Mouse (Mus musculus) T-helper 2 cell (primary cell): ENCODE measurements around the gene Ankrd34b.

ENCODE experiments used
- in situ Hi-C: fragments of 300-600 bp; cut with MboI, MseI; formaldehyde crosslinking; loops from one replicate; pipeline ENCODE4 v1.15.1; 2025; ENCODE audit warnings: high pct_unique_total_duplicates

Ankrd34b gene

DNA sequence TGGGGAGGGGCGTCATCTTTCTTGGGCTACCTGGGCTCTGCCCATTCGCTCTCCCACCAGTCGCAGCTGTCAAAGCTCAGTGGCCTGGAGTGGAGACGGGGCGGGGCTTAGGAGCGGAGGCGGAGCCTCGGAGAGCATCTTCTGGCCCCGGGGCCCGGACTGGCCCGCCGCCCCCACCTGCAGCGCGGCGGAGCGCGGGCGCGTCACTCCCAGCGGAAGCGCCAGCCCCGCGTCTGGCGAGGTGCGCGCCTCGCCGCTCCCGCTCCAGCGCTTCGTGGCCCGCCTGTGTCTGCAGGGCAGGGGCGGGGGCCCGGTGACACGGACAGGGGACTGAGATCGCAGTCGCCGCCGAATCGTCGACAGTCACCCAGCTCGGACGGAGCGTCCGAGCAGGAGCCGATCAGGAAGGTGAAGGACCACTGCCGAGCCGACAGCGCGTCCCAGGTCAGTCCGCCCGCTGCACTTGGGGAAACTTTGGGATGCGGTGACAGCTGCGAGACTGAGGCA is at the start of gene Ankrd34b:
TSS of gene Ankrd34b (plus strand) at position 139 of the 507 bp plus-strand sequence.
- in situ Hi-C loops = no loop called here

DNA sequence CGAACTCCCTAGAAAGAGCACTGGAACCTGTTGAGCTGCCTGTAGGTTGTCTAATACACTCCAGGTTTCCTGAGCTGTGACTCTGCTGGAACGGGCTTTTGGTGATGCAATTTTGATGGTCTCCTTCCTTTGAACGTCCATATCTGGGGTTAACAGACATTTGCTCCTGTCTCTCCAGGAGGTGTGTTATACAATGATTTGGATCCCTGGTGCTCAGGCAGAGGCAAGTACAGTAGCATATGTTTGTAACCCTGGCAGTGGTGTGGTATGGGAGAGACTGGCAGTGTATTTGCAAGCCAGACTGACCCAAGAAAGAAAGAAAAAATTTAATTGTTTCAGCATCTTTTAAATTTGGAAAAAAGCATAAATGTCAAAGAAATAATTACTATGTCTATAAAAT is 38.3 kb upstream of the Ankrd34b start:
- in situ Hi-C loops = no loop called here

DNA sequence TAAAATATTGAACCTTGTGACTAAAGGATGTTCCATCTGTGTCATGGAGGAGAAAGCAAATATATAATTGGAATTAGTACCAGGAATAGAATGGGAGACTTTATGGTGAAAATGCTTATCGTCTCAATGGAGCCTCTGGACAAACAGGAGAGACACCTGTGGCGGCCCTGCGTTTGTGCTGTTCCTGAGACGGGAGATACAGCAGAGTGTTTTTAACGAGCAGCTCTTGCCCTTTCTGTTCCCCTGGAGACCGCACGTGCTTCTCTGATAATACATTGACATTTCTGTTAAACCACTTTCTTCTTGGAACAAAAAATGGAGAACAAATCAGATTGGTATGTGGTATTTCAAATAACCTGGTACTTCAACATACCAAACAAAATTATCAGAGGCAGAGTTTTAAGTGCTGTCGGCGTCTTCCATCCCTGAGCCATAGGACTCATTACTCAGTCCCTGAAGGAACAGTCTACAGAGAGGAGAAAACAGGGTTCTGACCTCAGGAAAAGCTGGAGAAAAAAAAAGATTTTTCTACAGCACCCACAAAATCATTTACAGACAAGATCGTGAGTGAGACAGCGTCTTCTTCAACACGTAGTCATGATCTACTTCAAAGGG is 32.5 kb upstream of the Ankrd34b start:
- in situ Hi-C loops = no loop called here

DNA sequence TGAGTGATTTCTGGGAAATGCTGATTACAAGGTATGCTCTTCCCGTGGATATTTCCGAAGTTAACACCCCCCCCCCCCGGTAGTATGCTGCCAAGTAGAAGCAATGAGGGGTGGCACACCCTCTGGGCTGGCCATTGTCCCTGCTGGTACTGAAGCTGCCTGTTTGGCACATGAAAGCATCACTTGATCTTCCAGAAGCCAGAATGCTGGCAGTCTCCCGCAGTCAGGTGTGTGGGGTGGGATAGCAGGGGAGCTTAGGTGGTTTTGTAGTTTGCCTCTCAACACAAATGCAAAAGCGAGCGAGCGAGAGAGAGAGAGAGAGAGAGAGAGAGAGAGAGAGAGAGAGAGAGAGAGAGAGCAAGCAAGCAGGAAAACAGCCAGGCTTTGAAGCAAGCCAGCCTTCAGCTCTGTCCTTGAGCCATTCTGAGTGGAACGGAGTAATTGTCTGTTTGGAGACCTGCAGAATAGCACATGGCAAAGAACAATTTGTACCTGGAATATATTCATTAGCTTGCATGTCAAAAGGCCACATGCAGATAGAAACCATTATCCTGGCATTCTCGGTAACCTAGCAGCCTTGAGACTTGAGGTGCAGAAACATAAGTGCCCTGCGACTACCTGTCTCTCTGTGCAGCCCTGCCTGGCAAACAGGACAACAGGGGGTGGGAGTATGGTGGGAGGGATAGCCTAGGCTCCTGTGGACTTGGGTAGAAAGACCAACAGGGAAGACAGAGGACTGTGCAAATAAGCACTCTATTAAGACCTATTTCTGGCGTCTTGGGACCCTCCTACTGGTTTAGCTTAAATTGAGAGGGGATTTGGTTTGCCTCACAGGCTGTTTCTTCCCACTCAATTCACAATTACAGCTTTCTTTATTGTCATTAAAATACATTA is 27.0 kb upstream of the Ankrd34b start:
- in situ Hi-C loops = no loop called here

DNA sequence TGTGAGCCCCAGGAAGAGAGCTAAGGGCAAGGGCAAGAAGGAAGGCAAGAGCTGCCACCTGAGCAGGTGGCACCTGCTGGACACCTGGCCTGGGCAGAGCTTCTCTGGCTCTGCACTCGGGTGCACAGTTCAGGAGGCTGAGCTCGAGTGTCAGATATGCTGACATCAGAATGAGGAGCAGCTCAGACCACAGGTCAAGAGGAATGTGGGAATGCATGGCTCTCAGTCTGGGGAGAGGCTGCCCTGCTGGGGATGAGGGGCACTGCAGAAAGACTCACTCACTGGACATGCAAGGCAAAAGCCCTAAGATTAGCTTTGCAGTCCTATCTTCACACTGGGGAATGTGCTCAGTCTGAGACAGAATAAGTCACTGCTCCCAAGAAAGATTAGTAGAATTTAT is 23.6 kb upstream of the Ankrd34b start:
- in situ Hi-C loops = loop anchor here (25.0 kb wide), 1 partner anchor 1785 kb away; no protein-coding TSS in a partner anchor

- in situ Hi-C loops = loop anchor here (25.0 kb wide), 1 partner anchor 1784 kb away; no protein-coding TSS in a partner anchor
Measured at GRCm38 (mm10) chr13:92403496-92403895, 22.2 kb upstream of the Ankrd34b start.

GRCm38 (mm10) chr13:92410486-92410885 is 15.2 kb upstream of the Ankrd34b start:
- in situ Hi-C loops = loop anchor here (25.0 kb wide), 1 partner anchor 1777 kb away; no protein-coding TSS in a partner anchor

DNA sequence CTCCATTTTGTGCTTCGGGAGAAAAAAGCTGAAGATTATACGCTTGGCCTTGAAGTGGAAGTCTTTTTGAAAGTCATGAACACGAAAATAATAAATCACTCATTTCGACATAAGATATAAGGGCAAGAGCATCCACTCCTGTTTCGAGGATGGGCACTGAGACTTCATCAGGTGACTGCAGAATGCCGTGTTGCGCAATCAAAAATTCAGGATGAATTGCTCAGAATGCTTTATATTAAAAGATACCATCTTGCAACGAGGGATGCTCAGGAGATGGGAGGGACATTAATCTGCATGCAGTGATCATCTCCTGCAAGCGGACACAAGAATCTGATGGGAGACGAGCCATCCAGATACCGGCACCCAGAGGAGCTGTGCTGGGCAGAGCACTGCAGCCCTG is 6.1 kb upstream of the Ankrd34b start:
- in situ Hi-C loops = loop anchor here (25.0 kb wide), 1 partner anchor 1768 kb away; no protein-coding TSS in a partner anchor

DNA sequence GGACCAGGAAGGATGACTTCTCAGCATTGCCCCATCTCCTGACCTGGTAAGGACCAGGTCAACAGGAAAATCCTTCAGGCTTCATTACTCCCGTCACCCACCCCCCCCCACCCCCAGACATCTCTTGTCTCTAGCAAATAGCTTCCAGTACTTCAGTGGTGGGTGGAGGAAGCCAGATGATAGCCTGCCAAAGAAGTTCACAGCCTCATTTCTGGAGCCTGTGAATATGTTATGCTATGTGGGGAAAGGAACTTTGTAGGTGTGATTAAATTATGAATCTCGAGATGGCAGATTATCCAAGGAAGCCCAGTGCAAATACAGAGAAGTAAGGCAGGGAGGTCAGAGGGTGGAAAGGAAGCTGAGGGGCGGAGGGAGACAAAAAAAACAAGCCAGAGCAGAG is 2.0 kb upstream of the Ankrd34b start:
- in situ Hi-C loops = loop anchor here (25.0 kb wide), 1 partner anchor 1764 kb away; no protein-coding TSS in a partner anchor

GRCm38 (mm10) chr13:92426294-92427051 is 777 bp downstream of the Ankrd34b start:
- in situ Hi-C loops = no loop called here

DNA sequence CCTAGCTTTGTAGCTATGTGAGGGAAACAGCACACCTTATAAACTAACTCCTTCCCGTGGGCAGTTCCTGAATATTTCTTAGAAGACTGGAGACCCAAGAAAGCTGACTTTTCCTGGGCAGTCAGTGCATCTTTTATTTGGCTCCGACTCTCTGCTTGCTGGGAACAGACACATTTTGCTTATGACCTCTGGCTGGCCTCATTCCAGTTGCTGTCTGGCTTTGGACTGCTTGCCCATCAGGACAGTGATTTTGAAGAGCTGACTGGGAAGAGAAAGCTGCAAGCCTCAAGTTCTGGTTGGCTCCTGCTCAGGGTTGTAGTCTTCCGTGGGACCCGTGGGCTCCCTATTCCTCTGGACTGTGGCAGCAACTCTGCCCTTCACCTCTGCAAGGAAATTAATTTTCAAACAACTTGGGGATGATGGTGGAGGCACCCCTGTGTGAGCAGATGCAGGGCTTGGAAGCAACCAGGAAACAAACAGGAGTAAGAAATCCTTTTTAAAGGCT is 1.7 kb downstream of the Ankrd34b start:
- in situ Hi-C loops = no loop called here

GRCm38 (mm10) chr13:92438656-92439055 is 13.0 kb downstream of the Ankrd34b start:
- in situ Hi-C loops = no loop called here

DNA sequence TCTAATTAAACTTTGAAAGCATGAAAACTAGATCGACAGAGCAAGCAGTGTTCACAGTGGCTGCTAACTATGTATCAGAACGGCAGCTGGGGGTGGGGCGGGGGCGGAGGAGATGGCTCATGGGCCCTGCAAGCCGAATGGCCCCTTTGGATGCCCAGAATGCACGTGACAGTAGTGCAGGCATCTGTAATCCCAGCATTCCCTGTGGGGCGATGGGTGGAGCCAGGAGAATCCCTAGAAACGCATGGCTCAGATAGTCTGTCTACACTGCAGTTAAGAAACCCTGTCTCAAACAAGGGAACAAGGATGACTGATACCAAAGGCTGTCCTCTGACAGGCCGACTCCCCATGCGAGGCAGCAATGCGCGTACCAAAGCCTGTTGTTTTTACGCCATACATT is 14.6 kb downstream of the Ankrd34b start:
- in situ Hi-C loops = no loop called here

DNA sequence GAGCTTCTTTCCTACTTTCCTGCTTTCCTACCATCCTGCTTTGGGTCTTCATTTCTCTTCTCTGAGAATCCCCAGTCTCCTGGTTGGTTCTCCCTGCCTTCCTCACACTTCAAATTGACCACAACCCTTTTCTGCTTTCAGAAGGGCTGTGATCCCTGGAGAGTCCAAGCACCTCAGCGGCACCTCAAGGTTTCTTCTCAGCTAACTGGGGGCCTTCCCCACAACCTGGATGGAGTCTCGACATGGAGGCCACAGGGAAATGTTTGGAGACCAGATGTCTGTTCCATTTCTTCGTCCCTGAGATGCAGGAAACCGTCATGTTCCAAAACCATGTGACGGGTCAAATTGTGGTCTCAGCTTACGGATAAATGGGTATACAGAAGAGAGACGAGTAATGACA is 21.2 kb downstream of the Ankrd34b start:
- in situ Hi-C loops = no loop called here

- in situ Hi-C loops = no loop called here
Measured at GRCm38 (mm10) chr13:92464698-92465097, 39.0 kb downstream of the Ankrd34b start.

DNA sequence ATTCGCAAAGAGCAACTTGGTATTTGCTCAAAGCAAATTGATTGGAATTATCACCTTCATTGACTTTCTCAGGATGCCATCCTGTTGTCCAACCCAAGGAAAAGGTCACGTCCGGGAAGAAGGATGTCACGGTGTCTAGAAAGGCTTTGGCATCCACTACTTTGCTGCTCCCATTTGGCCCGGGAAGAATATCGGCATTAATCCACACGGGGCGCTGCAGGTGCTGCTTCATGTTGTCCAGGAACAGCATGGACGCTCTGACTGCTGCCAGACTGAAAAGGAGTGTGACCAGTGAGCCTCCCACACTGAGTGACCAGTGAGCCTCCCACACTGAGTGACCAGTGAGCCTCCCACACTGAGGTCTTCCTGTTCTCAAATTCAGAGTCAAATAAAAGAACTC is 42.2 kb downstream of the Ankrd34b start:
- in situ Hi-C loops = no loop called here

DNA sequence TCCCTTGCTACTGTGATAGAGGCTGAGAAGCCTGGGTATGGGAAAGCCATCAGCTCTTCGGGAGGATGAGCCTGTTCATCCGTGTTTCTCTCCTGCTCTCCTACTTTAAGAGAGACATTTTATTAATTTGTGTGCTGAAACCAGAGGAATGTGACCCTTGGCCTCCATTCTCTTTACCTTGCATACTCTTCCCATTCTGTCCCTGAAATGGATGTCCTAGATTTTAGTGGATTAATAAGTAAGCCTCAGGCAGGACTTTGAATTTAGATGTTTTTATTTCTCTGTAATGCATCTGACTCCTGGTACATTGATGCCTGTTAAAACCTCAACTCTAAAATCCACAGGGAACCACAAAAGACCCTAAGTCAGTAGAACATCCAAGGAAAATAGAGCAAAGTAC is 43.7 kb downstream of the Ankrd34b start:
- in situ Hi-C loops = no loop called here

GRCm38 (mm10) chr13:92470151-92470550 is 44.5 kb downstream of the Ankrd34b start:
- in situ Hi-C loops = no loop called here

GRCm38 (mm10) chr13:92483348-92483747 is 57.7 kb downstream of the Ankrd34b start:
- in situ Hi-C loops = no loop called here

DNA sequence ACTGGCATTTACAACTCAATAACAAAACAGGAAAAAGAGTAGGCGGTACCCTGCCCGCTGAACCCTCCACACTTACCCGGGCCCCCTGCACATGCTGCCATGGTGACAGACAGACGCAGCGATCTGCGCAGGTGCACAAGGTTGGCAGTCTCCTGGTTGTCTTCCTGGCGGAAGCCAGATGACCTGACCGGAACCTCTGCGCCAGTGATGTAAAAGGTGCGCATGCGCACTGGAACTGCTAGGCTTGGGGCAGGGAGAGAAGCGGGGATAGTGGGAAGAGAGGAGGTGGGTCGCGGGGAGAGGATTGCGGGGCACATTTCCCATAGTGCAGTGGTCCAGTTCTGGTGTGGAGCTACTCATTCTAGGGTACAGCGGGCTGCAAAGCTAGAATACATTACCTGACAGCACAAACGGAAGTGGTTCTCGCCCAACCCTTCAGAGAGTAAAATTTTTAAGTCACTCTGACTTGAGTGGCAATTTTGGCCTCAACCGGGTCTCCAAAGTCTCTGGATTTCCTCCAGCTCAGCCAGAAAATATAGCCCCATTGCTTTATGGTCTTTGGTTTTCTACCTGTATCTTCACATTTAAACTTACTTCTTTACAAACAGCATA is 58.3 kb downstream of the Ankrd34b start, which contains the start of gene Fam151b:
TSS of gene Fam151b (minus strand) at position 164 of the 612 bp plus-strand sequence.
- in situ Hi-C loops = no loop called here

DNA sequence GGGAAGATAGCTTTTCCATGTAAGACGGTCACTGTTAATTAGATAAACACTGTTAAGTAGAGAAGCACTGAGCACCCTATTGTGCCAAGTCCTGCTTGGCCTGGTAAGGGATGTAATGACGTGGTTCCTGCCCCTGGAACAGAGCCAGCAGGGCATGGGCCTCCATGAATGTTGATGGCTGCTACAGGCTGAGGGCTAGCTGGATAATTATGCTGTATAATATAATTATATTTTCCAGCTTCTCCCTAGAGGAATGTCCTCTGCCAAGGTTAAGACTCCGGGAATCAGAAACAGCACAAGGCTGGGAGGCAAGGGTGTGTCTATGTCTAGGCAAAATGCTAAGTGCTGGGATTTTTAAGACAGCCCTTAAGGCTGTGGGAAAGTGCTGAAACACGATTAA is 65.1 kb downstream of the Ankrd34b start:
- in situ Hi-C loops = no loop called here
